Mouse (Mus musculus): Measurements from ENCODE around the gene Aldoart2.
"Not testable (repeated sequence)": the region's sequence is repeated elsewhere in the genome, so short reads cannot be mapped to it uniquely, and the experiment has no call there.

Gene Aldoart2

DNA sequence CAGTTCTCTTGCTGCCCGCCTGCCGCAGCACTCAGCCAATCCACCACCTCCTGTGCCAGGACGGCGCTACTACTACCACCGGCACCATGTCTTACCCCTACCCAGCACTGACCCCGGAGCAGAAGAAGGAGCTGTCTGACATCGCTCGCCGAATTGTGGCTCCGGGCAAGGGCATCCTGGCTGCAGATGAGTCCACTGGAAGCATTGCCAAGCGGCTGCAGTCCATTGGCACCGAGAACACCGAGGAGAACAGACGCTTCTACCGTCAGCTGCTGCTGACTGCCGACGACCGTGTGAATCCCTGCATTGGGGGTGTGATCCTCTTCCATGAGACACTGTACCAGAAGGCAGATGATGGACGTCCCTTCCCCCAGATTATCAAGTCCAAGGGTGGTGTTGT lies at the start of gene Aldoart2:
Gene Aldoart2 (plus strand): TSS at position 34 of the 400 bp plus-strand sequence.
- DNase-seq (ENCODE audit: low read depth), result no peak

DNA sequence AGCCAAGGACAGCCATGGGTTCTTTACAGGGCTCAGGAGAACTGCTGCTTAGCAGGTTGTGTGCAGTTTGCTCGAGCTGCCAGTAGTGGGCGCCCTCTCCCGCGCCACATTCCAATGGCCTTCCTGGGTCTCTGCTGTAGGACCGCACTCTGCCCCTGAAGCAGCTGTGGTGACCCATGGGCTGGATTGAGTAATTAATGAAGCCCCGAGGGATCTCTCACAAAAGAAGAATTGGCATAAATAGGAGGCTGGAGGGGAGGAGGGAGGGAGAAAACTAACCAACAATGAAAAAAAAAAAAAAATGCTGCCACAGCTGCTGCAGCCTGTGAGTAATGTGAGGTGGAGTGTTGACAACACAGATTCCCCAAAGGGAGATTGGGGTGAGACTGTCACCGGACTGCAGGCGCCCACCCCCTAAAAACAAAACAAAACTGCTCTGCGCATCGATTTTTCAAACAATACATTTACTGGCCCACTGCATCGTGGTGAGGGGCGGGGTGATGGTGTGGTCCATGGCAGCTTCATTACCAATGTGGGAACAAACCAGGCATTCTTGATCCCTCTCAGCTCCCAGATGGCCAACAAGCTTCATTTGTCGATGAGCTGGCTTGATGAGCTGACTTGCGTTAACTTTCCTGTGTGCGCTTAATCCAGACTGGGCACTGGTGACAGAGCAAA lies 46.8 kb upstream of the Aldoart2 start:
- DNase-seq (ENCODE audit: low read depth), result no peak

GRCm38 (mm10) chr12:55526983-55527752 lies 37.9 kb upstream of the Aldoart2 start:
- no peak for DNase-seq (ENCODE audit: low read depth)

DNA sequence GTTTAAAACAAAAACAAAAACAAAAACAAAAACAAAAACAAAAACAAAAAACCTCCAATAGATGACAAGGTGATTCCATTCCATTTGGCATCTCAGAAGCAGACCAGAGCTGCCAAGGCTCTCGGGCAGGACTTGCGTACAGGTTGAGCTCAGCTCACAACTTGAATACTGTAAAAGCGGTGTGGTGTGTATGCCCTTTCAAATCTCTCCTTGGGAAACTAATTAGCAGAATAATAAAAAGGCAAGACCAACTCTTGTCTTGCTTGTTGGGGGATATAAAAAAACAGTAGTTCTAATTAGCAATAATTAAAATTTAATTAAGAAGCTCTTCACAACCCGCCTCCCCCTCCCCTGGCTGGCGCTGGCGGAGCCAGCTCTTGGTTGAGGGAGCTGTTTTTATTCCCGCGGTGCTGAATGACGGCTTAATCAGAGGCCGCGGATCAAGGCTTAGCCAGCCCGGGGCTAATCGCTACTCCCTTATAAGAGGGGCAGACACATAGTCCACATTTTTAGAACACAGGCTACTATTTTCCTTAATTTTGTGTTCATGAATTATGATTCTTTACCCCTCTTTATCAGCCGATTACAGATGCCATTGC lies 28.4 kb upstream of the Aldoart2 start:
- no peak for DNase-seq (ENCODE audit: low read depth)

- DNase-seq (ENCODE audit: low read depth), result no peak
These were observed 27.3 kb upstream of the Aldoart2 start for GRCm38 (mm10) chr12:55537742-55538141.

DNA sequence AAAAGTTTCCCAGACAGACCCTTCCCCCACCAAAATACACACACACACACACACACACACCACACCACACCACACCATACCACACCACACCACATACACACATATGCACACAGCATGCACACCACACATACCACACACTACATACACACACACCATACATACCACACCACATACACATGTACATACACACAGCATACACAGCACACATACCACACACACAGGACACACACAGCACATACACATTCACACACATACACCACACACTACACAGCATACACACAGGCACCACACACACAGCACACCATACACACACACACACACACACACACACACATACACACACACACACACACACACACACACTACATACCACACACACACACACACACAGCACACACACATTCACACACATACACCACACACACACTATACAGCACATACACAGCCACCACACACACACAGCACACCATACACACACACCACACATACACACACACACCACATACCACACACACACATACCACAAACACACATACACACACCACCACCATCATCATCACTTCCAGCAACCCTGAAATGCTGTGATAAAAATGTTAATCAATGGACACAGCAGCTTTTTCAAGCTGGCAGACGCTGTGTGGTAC lies 26.6 kb upstream of the Aldoart2 start:
- no peak for DNase-seq (ENCODE audit: low read depth)

DNA sequence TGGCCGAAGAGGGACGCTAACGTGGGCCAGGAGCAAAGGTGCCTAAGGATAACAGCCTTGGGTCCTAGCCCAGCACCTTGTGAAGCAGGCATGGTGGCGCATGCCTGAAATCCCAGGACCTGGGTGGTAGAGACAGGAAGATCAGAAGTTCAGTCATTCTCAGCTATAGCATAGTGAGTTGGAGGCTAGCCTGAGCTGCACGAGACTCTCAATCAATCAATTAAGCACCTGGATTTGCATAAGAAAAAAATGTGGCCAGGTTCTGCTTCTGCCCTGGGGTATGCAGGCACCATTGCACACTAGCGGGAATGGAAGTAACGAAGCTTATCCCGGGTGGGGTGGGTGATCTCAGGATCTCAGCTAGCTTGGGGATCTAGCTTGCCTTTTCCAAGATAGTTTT lies 25.9 kb upstream of the Aldoart2 start:
- no peak for DNase-seq (ENCODE audit: low read depth)

DNA sequence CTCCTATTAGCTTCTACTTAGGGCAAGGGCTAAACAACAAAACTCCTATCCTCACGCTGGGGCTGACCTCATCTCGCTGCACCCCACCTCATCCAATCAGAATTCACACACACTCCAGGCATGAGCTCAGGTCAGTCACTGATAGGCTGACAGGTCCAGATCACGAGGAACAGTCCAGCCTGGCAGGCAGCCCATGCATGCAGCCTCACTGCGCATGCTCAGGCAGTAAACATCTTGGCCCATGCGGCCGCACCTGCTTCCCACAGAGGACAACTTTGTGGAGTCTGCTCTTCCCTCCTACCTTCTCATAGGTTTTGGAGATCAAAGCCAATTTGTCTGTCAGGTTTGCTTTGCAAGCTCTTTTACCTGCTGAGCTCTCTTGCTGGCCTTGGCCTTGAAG lies 10.1 kb upstream of the Aldoart2 start:
- DNase-seq (ENCODE audit: low read depth), result not testable (repeated sequence)

- no peak for DNase-seq (ENCODE audit: low read depth)
These were observed 7.2 kb upstream of the Aldoart2 start for GRCm38 (mm10) chr12:55557866-55558265.

DNA sequence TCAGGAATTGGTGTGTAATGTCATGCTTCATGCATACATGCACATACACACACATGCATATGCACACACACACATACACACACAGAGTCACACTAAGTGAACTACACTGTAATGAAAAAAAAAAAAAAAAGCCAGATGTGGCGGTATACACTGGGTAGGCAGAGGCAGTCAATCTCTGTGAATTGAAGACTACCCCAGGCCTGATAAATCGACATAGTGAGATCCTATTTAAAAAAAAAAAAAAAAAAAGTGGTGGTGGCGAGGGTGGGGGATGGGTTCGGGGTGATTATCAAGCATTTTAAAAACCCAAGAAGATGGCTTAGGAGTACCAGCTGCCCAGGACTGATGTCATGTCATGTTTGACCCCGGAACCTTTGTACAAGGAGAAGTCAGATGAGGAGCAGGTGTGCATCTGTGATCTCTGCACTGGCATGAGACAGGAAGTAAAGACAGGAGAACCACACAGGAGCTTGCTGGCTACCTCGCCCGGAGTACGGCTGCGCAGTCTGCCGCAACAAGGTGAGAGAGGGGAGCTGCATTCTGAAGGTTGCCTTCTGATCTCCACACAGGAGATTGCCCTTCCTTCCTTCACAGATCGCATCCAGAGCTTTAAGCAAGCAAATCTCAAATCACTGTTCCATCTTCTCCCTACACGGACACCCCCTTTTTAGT lies 5.7 kb upstream of the Aldoart2 start:
- DNase-seq (ENCODE audit: low read depth), result no peak

DNA sequence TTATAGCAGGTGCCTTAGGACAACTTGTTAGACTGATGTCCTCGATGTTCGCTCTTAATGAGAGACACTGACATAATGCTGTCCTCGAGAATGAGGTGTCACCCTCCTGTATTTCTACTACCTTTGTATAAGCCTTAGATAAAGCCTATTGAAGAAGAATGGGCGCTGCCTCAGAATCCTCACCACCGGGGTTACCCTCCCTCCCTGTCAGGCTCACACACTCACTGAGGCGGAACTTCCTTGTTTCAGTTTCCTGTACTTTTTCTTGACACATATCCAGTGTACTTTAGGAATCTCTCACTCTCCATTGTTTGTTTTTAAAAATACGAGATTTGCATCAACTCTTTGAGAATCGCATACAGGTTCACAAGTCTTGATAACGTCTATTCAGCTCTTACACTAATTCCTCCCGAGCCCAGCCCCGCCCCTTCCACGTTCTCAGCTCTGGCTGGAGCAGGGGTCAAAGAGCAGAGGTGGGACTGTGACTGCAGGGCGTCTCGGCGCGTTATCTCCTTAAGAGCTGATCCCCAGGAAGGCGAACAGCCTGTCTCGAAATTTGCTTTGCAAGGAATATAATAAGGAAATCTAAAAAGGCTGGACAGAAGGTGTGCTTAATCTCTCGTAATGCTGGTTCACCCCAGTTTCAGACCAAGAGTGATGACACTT lies 4.9 kb upstream of the Aldoart2 start:
- DNase-seq (ENCODE audit: low read depth), result peak; percentile 22

DNA sequence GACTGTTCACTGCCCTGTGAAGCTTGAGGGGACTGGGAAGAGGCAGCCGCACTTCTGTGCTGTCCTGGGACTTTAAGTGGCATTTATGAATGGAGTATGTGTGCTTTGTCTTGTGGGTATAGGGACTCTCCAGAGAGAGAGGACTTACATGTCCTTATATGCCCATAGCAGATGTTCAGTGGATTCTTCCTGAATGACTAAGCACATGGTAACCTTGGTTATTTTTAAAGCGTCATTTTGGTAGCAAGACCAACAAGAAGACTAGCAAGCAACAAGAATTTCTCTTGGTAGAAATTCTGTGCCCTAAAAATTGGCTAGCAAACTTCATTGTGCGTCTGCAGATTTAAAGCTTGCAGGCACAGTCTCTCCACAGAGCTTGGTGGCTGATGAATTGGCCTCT lies 1.3 kb upstream of the Aldoart2 start:
- no peak for DNase-seq (ENCODE audit: low read depth)

DNA sequence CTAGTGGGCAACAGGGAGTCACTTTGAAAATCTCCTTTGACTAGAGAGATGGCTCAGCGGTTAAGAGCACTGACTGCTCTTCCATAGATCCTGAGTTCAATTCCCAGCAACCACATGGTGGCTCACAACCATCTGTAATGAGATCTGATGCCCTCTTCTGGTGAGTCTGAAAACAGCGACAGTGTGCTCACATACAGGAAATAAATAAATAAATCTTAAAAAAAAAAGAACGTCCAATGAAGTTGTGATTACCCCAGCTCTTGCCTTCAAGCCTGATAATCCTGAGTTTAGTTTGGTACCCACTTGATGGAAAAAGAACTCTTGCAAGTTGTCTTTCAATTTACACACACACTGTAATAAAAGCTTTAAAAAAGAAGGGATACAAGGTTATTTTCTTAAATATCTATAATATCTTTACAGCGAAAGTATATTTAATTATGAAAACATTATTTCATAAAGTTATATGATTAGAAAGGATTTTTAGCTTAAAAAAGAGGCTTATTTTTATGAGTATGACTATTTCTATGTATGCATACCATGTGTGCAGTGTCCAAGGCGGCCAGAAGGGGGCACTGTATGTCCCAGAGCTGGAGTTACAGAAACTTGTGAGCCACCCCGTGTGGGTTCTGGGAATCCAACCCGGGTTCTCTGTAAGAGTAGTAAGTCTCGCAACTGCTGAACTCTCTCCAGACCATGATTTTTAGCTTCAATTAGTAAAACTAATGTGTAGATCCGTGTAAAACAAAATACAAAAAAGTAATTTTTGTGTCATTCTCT lies 664 bp upstream of the Aldoart2 start:
- no peak for DNase-seq (ENCODE audit: low read depth)

DNA sequence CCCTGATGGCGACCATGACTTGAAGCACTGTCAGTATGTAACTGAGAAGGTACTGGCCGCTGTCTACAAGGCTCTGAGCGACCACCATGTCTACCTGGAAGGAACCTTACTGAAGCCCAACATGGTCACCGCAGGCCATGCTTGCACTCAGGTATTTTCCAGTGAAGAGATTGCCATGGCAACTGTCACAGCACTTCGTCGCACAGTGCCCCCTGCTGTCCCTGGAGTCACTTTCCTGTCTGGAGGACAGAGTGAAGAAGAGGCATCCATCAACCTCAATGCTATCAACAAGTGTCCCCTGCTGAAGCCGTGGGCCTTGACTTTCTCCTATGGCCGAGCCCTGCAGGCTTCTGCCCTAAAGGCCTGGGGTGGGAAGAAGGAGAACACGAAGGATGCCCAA lies 828 bp downstream of the Aldoart2 start:
- DNase-seq (ENCODE audit: low read depth), result no peak

GRCm38 (mm10) chr12:55566837-55567236 lies 1.8 kb downstream of the Aldoart2 start:
- no peak for DNase-seq (ENCODE audit: low read depth)

GRCm38 (mm10) chr12:55568466-55568865 lies 3.4 kb downstream of the Aldoart2 start:
- no peak for DNase-seq (ENCODE audit: low read depth)

DNA sequence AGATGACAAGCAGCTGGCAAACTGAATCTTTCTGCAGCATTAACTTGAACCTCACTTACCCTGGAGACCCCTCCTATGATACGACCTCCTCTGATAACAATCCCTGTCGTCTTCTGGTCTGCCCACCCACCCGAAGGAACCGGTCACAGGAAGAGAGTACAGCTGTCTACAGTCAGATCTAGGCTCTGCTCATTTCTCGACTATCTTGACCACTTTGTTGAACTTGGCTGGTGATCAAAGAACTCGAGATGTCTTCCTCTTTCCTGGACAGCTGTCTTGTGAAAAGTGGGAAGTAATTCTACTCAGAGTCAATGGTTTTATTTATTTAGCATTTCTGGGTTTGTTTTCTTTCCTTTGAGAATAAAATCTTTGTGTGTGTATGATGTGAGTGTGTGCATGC lies 4.6 kb downstream of the Aldoart2 start:
- no peak for DNase-seq (ENCODE audit: low read depth)

DNA sequence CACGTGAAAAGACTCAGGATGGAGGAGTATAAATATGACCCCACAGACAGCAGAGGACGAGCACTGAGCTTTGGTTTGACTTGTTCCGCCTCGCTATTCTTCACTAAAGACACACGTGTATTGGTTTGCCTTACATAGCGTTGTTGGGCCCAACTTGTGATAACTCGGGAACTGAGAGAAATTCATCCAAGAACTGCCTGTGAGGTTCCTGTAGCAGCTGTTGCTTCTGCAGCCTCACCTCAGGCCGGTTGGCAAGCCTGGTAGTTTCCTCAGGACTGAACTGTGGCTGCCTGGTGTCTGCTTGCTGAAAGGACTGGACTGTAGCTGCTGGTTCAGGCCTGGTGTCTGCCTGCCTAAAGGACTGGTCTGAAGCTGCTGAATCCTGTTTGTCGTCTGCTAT lies 5.6 kb downstream of the Aldoart2 start:
- DNase-seq (ENCODE audit: low read depth), result no peak

DNA sequence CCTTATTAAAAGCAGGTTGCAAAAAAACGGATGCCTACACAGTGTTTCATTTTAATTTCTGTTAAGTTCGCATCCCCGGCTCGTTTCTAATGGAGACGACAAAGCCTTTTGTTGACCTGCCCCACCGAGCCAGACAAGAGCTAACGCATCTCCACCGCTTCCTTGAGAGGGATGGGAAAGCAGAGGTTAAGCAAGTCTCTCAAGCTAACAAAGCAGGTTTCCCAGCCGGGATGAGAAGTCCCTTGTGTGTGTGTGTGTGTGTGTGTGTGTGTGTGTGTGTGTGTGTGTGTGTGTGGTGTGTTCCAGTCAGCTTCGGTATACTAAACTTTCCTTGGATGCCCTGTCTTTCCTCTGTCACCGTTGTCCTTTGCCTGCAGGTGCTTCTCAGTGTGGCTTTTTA lies 6.1 kb downstream of the Aldoart2 start:
- no peak for DNase-seq (ENCODE audit: low read depth)

DNA sequence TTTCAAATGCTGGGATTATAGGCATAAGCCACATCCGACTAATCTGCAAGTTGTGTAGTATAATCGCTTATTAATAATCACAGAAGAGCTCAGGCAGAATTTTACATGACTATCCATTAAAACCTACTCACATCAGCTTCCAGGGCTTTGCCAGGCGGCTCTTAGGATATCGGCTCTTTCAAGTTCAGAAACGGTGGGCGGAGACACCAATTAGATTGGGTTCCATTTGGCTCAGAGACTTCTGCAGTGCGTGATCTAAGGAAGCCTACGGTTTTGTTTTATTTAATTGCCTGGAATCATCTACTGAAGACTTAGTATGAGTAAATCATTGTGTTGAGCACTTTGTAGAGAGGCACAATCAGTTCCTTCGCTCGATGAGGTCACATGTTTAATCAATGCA lies 6.6 kb downstream of the Aldoart2 start:
- no peak for DNase-seq (ENCODE audit: low read depth)

DNA sequence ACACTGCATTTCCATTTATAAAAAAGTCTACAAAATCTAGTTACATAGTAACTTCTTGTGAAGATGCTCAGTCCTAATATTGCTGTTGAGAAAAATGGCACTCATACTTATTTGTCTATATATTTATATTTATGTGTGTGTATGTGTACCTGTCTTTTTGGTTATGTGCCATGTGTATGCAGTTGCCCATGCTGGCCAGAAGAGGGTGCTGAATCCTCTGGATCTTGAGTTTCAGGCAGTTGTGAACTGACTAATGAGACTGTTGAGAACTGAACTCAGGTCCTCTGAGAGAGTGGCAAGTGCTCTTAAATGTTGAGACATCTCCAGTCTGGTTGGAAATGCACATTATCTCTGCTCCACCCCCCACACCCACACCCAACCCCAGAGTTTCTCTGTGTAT lies 8.1 kb downstream of the Aldoart2 start:
- DNase-seq (ENCODE audit: low read depth), result no peak
